Mouse (Mus musculus) central nervous system, embryonic 11.5 days (tissue): Measurements from ENCODE around the gene Dab1. TPM values are rescaled to one million over a fixed set of nuclear protein-coding genes. Genes with fewer than 3 reads are reported as not detected.

Source experiments
- polyA plus RNA-seq: library from polyadenylated mRNA; depleted of rRNA; stranded (reverse); fragments of >200 nt; gene quantifications from 2 replicates; pipeline ENCODE4 v1.2.3, GENCODE M21; 2012; rRNA removed

Gene Dab1
- polyA plus RNA-seq, result 15.9 and 21.5 TPM in 2 replicates

GRCm38 (mm10) chr4:103619321-103619945, at the start of gene Dab1:
TSS of gene Dab1 (plus strand) at chr4:103619359.

GRCm38 (mm10) chr4:104766065-104766464, 1146.9 kb downstream of the Dab1 start, which contains the start of gene C8b:
TSS of gene C8b (plus strand) at chr4:104766317.

